Mouse (Mus musculus): ENCODE results near the gene Bzw1. TPM values are rescaled to one million over a fixed set of nuclear protein-coding genes. Genes with fewer than 3 reads are reported as not detected.
"Not testable (repeated sequence)": the region's sequence is repeated elsewhere in the genome, so short reads cannot be mapped to it uniquely, and the experiment has no call there.

Bzw1 gene
- polyA plus RNA-seq, 1 experiment from 2014 or later: 595 TPM

GRCm38 (mm10) chr1:58362296-58362695, 30.4 kb upstream of the Bzw1 start:
- H3K9ac ChIP-seq (replicated peaks; ENCODE audit: low read length): no peak overlapping the region
- no peaks in the 10 kb centered on the region for H3K27me3 ChIP-seq (ENCODE audit: control insufficient read depth, insufficient read depth, low read length)
- H3K4me1 ChIP-seq (ENCODE audit: control insufficient read depth, insufficient read depth, low read length): no peaks in the 10 kb centered on the region
- no peaks in the 10 kb centered on the region for H3K36me3 ChIP-seq (replicated peaks; ENCODE audit: control insufficient read depth, insufficient read depth, low read depth, low read length)
- no peak for ATAC-seq (replicated peaks; ENCODE audit: insufficient number of reproducible peaks, low FRiP score, low TSS enrichment, low read depth)
- no peak overlapping the region for H3K4me2 ChIP-seq (ENCODE audit: low read depth, low read length)
- no peak overlapping the region for H3K27ac ChIP-seq (replicated peaks; ENCODE audit: low read depth, low read length)
- DNase-seq (ENCODE audit: low spot score): no peak
- 60% methylated on average over 4 of the region's 4 CpGs for WGBS
- no peak overlapping the region for H3K4me3 ChIP-seq (ENCODE audit: low read depth, low read length)
- H3K9me3 ChIP-seq (replicated peaks; ENCODE audit: control insufficient read depth, low read length): no peaks in the 10 kb centered on the region

- no peak overlapping the region for H3K4me3 ChIP-seq (ENCODE audit: low read depth, low read length)
- H3K36me3 ChIP-seq (replicated peaks; ENCODE audit: control insufficient read depth, insufficient read depth, low read depth, low read length): no peaks in the 10 kb centered on the region
- H3K4me1 ChIP-seq (ENCODE audit: control insufficient read depth, insufficient read depth, low read length): no peaks in the 10 kb centered on the region
- H3K9ac ChIP-seq (replicated peaks; ENCODE audit: low read length): no peak overlapping the region
- no peak overlapping the region for H3K4me2 ChIP-seq (ENCODE audit: low read depth, low read length)
- H3K27me3 ChIP-seq (ENCODE audit: control insufficient read depth, insufficient read depth, low read length): no peaks in the 10 kb centered on the region
- no peak overlapping the region for H3K27ac ChIP-seq (replicated peaks; ENCODE audit: low read depth, low read length)
- no peak for ATAC-seq (replicated peaks; ENCODE audit: insufficient number of reproducible peaks, low FRiP score, low TSS enrichment, low read depth)
- no peaks in the 10 kb centered on the region for H3K9me3 ChIP-seq (replicated peaks; ENCODE audit: control insufficient read depth, low read length)
- DNase-seq (ENCODE audit: low spot score): no peak
- WGBS: 95% methylated on average over 12 of the region's 12 CpGs
Observed at GRCm38 (mm10) chr1:58364551-58364950, 28.1 kb upstream of the Bzw1 start.

GRCm38 (mm10) chr1:58365829-58366228, 26.9 kb upstream of the Bzw1 start:
- no peaks in the 10 kb centered on the region for H3K27me3 ChIP-seq (ENCODE audit: control insufficient read depth, insufficient read depth, low read length)
- no peaks in the 10 kb centered on the region for H3K4me1 ChIP-seq (ENCODE audit: control insufficient read depth, insufficient read depth, low read length)
- no peak for DNase-seq (ENCODE audit: low spot score)
- H3K27ac ChIP-seq (replicated peaks; ENCODE audit: low read depth, low read length): no peak overlapping the region
- no peak overlapping the region for H3K9ac ChIP-seq (replicated peaks; ENCODE audit: low read length)
- ATAC-seq (replicated peaks; ENCODE audit: insufficient number of reproducible peaks, low FRiP score, low TSS enrichment, low read depth): no peak
- H3K9me3 ChIP-seq (replicated peaks; ENCODE audit: control insufficient read depth, low read length): no peaks in the 10 kb centered on the region
- no peak overlapping the region for H3K4me2 ChIP-seq (ENCODE audit: low read depth, low read length)
- 100% methylated on average over 3 of the region's 3 CpGs for WGBS
- H3K4me3 ChIP-seq (ENCODE audit: low read depth, low read length): no peak overlapping the region
- H3K36me3 ChIP-seq (replicated peaks; ENCODE audit: control insufficient read depth, insufficient read depth, low read depth, low read length): no peaks in the 10 kb centered on the region

GRCm38 (mm10) chr1:58366737-58367471, 25.8 kb upstream of the Bzw1 start:
- Histone ChIP-seq H3K4me3 (ENCODE audit: low read depth, low read length) (no peak overlapping the region), H3K9me3 (replicated peaks; ENCODE audit: control insufficient read depth, low read length) (no peaks in the 10 kb centered on the region), H3K27me3 (ENCODE audit: control insufficient read depth, insufficient read depth, low read length) (no peaks in the 10 kb centered on the region), H3K27ac (replicated peaks; ENCODE audit: low read depth, low read length) (no peak overlapping the region), H3K4me1 (ENCODE audit: control insufficient read depth, insufficient read depth, low read length) (no peaks in the 10 kb centered on the region), H3K36me3 (replicated peaks; ENCODE audit: control insufficient read depth, insufficient read depth, low read depth, low read length) (no peaks in the 10 kb centered on the region), H3K9ac (replicated peaks; ENCODE audit: low read length) (no peak overlapping the region), H3K4me2 (ENCODE audit: low read depth, low read length) (no peak overlapping the region)
- whole genome bisulfite sequencing: 78% methylated on average over 12 of the region's 12 CpGs
- no peak for ATAC-seq (replicated peaks; ENCODE audit: insufficient number of reproducible peaks, low FRiP score, low TSS enrichment, low read depth)
- DNase-seq (ENCODE audit: low spot score): no peak

GRCm38 (mm10) chr1:58369716-58370115, 23.0 kb upstream of the Bzw1 start:
- Histone ChIP-seq H3K36me3 (replicated peaks; ENCODE audit: control insufficient read depth, insufficient read depth, low read depth, low read length) (no peaks in the 10 kb centered on the region), H3K4me3 (ENCODE audit: low read depth, low read length) (no peak overlapping the region), H3K27me3 (ENCODE audit: control insufficient read depth, insufficient read depth, low read length) (no peaks in the 10 kb centered on the region), H3K9me3 (replicated peaks; ENCODE audit: control insufficient read depth, low read length) (no peaks in the 10 kb centered on the region), H3K9ac (replicated peaks; ENCODE audit: low read length) (no peak overlapping the region), H3K4me1 (ENCODE audit: control insufficient read depth, insufficient read depth, low read length) (no peaks in the 10 kb centered on the region), H3K27ac (replicated peaks; ENCODE audit: low read depth, low read length) (no peak overlapping the region), H3K4me2 (ENCODE audit: low read depth, low read length) (no peak overlapping the region)
- ATAC-seq (replicated peaks; ENCODE audit: insufficient number of reproducible peaks, low FRiP score, low TSS enrichment, low read depth): no peak
- WGBS: 84% methylated on average over 2 of the region's 2 CpGs
- DNase-seq (ENCODE audit: low spot score): no peak

- H3K27ac ChIP-seq (replicated peaks; ENCODE audit: low read depth, low read length); H3K9ac ChIP-seq (replicated peaks; ENCODE audit: low read length); H3K9me3 ChIP-seq (replicated peaks; ENCODE audit: control insufficient read depth, low read length); H3K27me3 ChIP-seq (ENCODE audit: control insufficient read depth, insufficient read depth, low read length); H3K4me2 ChIP-seq (ENCODE audit: low read depth, low read length); H3K4me1 ChIP-seq (ENCODE audit: control insufficient read depth, insufficient read depth, low read length); H3K36me3 ChIP-seq (replicated peaks; ENCODE audit: control insufficient read depth, insufficient read depth, low read depth, low read length); ATAC-seq (replicated peaks; ENCODE audit: insufficient number of reproducible peaks, low FRiP score, low TSS enrichment, low read depth); DNase-seq (ENCODE audit: low spot score); H3K4me3 ChIP-seq (ENCODE audit: low read depth, low read length): not testable (repeated sequence)
- WGBS: 82% methylated on average over 2 of the region's 2 CpGs
Observed at GRCm38 (mm10) chr1:58374266-58374665, 18.4 kb upstream of the Bzw1 start.

GRCm38 (mm10) chr1:58375574-58376147, 17.0 kb upstream of the Bzw1 start:
- ATAC-seq (replicated peaks; ENCODE audit: insufficient number of reproducible peaks, low FRiP score, low TSS enrichment, low read depth) (no peak), DNase-seq (ENCODE audit: low spot score) (no peak)
- no peaks in the 10 kb centered on the region for H3K4me1 ChIP-seq (ENCODE audit: control insufficient read depth, insufficient read depth, low read length)
- H3K4me2 ChIP-seq (ENCODE audit: low read depth, low read length): no peak overlapping the region
- H3K9ac ChIP-seq (replicated peaks; ENCODE audit: low read length): no peak overlapping the region
- H3K27me3 ChIP-seq (ENCODE audit: control insufficient read depth, insufficient read depth, low read length): no peaks in the 10 kb centered on the region
- H3K36me3 ChIP-seq (replicated peaks; ENCODE audit: control insufficient read depth, insufficient read depth, low read depth, low read length): no peaks in the 10 kb centered on the region
- no peaks in the 10 kb centered on the region for H3K9me3 ChIP-seq (replicated peaks; ENCODE audit: control insufficient read depth, low read length)
- no peak overlapping the region for H3K4me3 ChIP-seq (ENCODE audit: low read depth, low read length)
- 69% methylated on average over 3 of the region's 3 CpGs for WGBS
- H3K27ac ChIP-seq (replicated peaks; ENCODE audit: low read depth, low read length): no peak overlapping the region

GRCm38 (mm10) chr1:58382586-58383281, 10.0 kb upstream of the Bzw1 start:
- no peak overlapping the region for H3K4me2 ChIP-seq (ENCODE audit: low read depth, low read length)
- H3K9ac ChIP-seq (replicated peaks; ENCODE audit: low read length): no peak overlapping the region
- H3K36me3 ChIP-seq (replicated peaks; ENCODE audit: control insufficient read depth, insufficient read depth, low read depth, low read length): no peaks in the 10 kb centered on the region
- no peak for DNase-seq (ENCODE audit: low spot score)
- WGBS: 76% methylated on average over 5 of the region's 5 CpGs
- no peak overlapping the region for H3K4me3 ChIP-seq (ENCODE audit: low read depth, low read length)
- no peaks in the 10 kb centered on the region for H3K4me1 ChIP-seq (ENCODE audit: control insufficient read depth, insufficient read depth, low read length)
- no peaks in the 10 kb centered on the region for H3K27me3 ChIP-seq (ENCODE audit: control insufficient read depth, insufficient read depth, low read length)
- no peak for ATAC-seq (replicated peaks; ENCODE audit: insufficient number of reproducible peaks, low FRiP score, low TSS enrichment, low read depth)
- no peaks in the 10 kb centered on the region for H3K9me3 ChIP-seq (replicated peaks; ENCODE audit: control insufficient read depth, low read length)
- H3K27ac ChIP-seq (replicated peaks; ENCODE audit: low read depth, low read length): no peak overlapping the region
